Mouse (Mus musculus) ES-CJ7 (cell line): ENCODE data around the gene Arl3.

Source experiments
- DNase-seq: peaks from one replicate; pipeline ENCODE4 v3.0.0; 2011; ENCODE audit warnings: low read depth, low spot score

Gene Arl3

GRCm38 (mm10) chr19:46533525-46533924 lies 39.5 kb downstream of the Arl3 start:
- DNase-seq, result no peak

- no peak for DNase-seq
These were observed 39.9 kb downstream of the Arl3 start for GRCm38 (mm10) chr19:46533066-46533465.

- DNase-seq, result no peak
These were observed 40.8 kb downstream of the Arl3 start for GRCm38 (mm10) chr19:46532031-46532688.

- no peak for DNase-seq
These were observed 41.6 kb downstream of the Arl3 start for GRCm38 (mm10) chr19:46531071-46532030.

- no peak for DNase-seq
These were observed 42.5 kb downstream of the Arl3 start for GRCm38 (mm10) chr19:46530449-46530990.

GRCm38 (mm10) chr19:46529601-46530448 lies 43.2 kb downstream of the Arl3 start:
- DNase-seq, result peak; percentile 72

- DNase-seq, result peak; percentile 54
These were observed 44.3 kb downstream of the Arl3 start for GRCm38 (mm10) chr19:46528529-46529213.

- peak; percentile 60 for DNase-seq
These were observed 45.1 kb downstream of the Arl3 start for GRCm38 (mm10) chr19:46527632-46528528.

GRCm38 (mm10) chr19:46525691-46526631 lies 47.0 kb downstream of the Arl3 start:
- no peak for DNase-seq

GRCm38 (mm10) chr19:46524601-46525321 lies 48.2 kb downstream of the Arl3 start:
- peak; percentile 92 for DNase-seq

GRCm38 (mm10) chr19:46524152-46524544 lies 48.9 kb downstream of the Arl3 start:
- no peak for DNase-seq

- peak; percentile 80 for DNase-seq
These were observed 49.4 kb downstream of the Arl3 start for GRCm38 (mm10) chr19:46523480-46524151.

- DNase-seq, result no peak
These were observed 49.9 kb downstream of the Arl3 start for GRCm38 (mm10) chr19:46523131-46523479.

GRCm38 (mm10) chr19:46522433-46523044 lies 50.5 kb downstream of the Arl3 start:
- DNase-seq, result no peak

GRCm38 (mm10) chr19:46521698-46522097 lies 51.3 kb downstream of the Arl3 start:
- DNase-seq, result no peak

GRCm38 (mm10) chr19:46518828-46519621 lies 54.0 kb downstream of the Arl3 start:
- no peak for DNase-seq
